In the genomic region with DNA sequence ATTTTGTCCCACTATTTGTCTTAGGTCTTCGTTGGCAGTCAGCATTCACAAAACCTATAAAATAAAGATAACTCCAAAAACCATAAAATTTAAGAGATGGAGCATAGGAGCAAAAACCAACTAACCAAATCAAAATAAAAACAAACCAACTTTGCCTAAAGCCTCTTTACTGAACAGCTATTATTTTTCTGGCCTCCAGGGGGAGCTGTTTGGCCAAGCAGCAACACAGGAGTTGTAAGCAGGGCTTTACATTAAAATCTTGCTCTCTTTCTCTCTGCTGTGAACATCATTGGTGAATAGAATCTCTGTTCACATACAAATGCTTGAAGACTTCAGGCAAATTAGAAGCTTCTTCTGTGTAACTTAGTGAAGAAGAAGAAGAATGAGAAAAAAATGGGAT, we compare ENCODE assay signal across 8 mouse cellular contexts. TPM values are rescaled to one million over a fixed set of nuclear protein-coding genes. Genes with fewer than 3 reads are reported as not detected.
DNase-seq lines count a peak whose midpoint lies in the region.

No protein-coding gene starts in this region.

- DNase-seq in heart, postnatal 10 days: peak; percentile 38 to 60
- DNase-seq in heart, postnatal 25 days (ENCODE audit: low spot score): no peak
- peak; percentile 25 to 53 for DNase-seq in right cerebral cortex, adult 2 months (ENCODE audit: low spot score in 2 of 2)
- DNase-seq in right cerebral cortex, postnatal 36 days (ENCODE audit: low spot score in 2 of 2): no peak
- peak; percentile 19 for DNase-seq in adrenal gland, postnatal 25 days
- DNase-seq in heart, postnatal 36 days: peak; percentile 14 to 37
- peak; percentile 18 to 35 for DNase-seq in natural killer cell, adult 2 months (ENCODE audit: low spot score in 2 of 2)
- no peak for DNase-seq in urinary bladder, adult 18-20 months (ENCODE audit: low spot score in 2 of 2)

- intact Hi-C loops in heart, postnatal 10 days (cut with DNase I): loop anchor here (5.0 kb wide), 1 partner anchor 671 kb away; no protein-coding TSS in a partner anchor
- intact Hi-C loops in heart, postnatal 25 days (cut with DNase I): no loop called here
- intact Hi-C loops in heart, postnatal 36 days (cut with DNase I): loop anchor here (5.0 kb wide), 1 partner anchor 671 kb away; no protein-coding TSS in a partner anchor

RNA-seq across cellular contexts. Expression of gene Cmss1, which starts 5.1 kb away (rescaled TPM):
- total RNA-seq in heart, postnatal 10 days (2021): 10 to 100 TPM; 38.5 to 39.4 TPM
- 10 to 100 TPM; 82.9 to 84.0 TPM for total RNA-seq in heart, postnatal 25 days (2021)
- 16.1 and 17.6 TPM in 2 replicates for total RNA-seq in adrenal gland, postnatal 25 days (2021)
- total RNA-seq in heart, postnatal 36 days (2021): 10 to 100 TPM; 66.4 to 77.2 TPM

Comparison
In these comparisons a context has a peak if more than half of its experiments do, and no peak if none do; other contexts are left out.
1. DNase-seq: peak in heart, postnatal 10 days (2 of 2), right cerebral cortex, adult 2 months (2 of 2), adrenal gland, postnatal 25 days (single experiment), heart, postnatal 36 days (2 of 2) and natural killer cell, adult 2 months (2 of 2); none in heart, postnatal 25 days (single experiment), right cerebral cortex, postnatal 36 days (0 of 2) and urinary bladder, adult 18-20 months (0 of 2).